Mouse (Mus musculus): Measurements from ENCODE around the gene Rdh14.

GRCm38 (mm10) chr12:10390671-10391441, at the start of gene Rdh14:
- TF ChIP-seq CTCF (IDR thresholded peaks at IDR 0.05; ENCODE audit: low read depth) (peak; percentile 80), EP300 (IDR thresholded peaks at IDR 0.05; ENCODE audit: low read depth) (no peak; the same call in 1 of the 2 replicates)

All from liver, embryonic 14.5 days (tissue).